Mouse (Mus musculus): ENCODE measurements around the gene Antxrl. TPM values are rescaled to one million over a fixed set of nuclear protein-coding genes. Genes with fewer than 3 reads are reported as not detected.

The Antxrl gene
- polyA plus RNA-seq, 1 experiment from 2014 or later: not detected

DNA sequence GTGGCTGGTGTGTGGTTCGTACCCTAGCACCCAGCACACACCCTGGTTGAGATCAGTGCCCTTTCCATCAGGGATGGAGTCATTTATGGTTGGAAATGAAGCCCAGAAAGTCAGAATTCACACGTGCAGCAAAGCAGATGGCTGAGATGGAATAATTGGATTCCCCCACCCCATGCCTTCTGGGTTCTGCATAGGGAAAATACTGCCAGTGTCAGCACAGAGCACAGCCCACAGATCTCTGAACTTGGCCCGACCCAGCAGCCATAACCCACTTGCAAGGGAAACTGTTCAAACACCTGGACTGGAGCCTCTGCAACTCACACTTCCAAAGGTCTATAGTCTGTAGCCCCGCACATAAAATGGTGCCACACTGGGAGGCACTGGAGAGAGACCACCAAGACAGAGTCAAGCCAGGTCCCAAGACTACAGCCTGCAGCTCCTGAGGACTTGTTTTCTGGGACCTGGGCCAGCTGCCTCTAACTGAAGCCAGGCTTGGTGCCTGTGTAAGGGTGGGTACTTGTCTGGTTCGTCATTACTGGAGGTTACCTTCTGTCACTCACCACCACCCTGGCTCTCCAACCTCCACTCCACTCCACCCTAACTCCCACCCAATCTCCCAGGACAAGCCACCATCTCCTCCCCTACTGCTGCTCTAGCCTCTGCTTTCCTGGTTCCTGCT, 2.3 kb upstream of the Antxrl start:
- Histone ChIP-seq H3K9ac (replicated peaks; ENCODE audit: low read length) (no peak overlapping the region), H3K27ac (replicated peaks; ENCODE audit: low read depth, low read length) (no peak overlapping the region), H3K27me3 (ENCODE audit: control insufficient read depth, insufficient read depth, low read length) (no peaks in the 10 kb centered on the region), H3K4me2 (ENCODE audit: low read depth, low read length) (no peak overlapping the region), H3K36me3 (replicated peaks; ENCODE audit: control insufficient read depth, insufficient read depth, low read depth, low read length) (no peaks in the 10 kb centered on the region), H3K4me3 (ENCODE audit: low read depth, low read length) (no peak overlapping the region), H3K9me3 (replicated peaks; ENCODE audit: control insufficient read depth, low read length) (no peaks in the 10 kb centered on the region), H3K4me1 (ENCODE audit: control insufficient read depth, insufficient read depth, low read length) (no peaks in the 10 kb centered on the region)
- 76% methylated on average over 5 of the region's 5 CpGs for WGBS
- no peak for ATAC-seq (replicated peaks; ENCODE audit: insufficient number of reproducible peaks, low FRiP score, low TSS enrichment, low read depth)
- no peak for DNase-seq (ENCODE audit: low spot score)

DNA sequence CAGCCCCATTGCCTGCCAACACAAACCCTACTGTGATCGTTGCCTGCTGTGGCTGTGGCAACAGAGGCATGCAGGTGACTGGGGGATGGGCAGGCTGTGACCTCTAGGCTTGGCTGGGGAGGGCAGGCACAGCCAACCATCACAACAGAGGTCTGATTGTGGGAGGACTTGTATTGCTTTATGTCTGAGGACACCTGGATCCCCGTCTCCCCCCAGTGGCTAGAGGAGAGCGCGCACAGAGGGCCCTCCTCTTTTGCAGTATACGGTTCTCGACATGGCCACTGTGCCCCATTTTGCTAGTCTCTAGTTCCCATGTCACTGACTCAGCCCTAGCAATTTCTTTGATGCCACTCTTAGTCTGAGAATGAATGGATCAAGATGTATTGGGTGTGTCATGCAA, 19.2 kb downstream of the Antxrl start:
- 60% methylated on average over 6 of the region's 6 CpGs for WGBS
- Histone ChIP-seq H3K9ac (replicated peaks; ENCODE audit: low read length) (no peak overlapping the region), H3K36me3 (replicated peaks; ENCODE audit: control insufficient read depth, insufficient read depth, low read depth, low read length) (no peaks in the 10 kb centered on the region), H3K4me3 (ENCODE audit: low read depth, low read length) (no peak overlapping the region), H3K27me3 (ENCODE audit: control insufficient read depth, insufficient read depth, low read length) (no peaks in the 10 kb centered on the region), H3K4me1 (ENCODE audit: control insufficient read depth, insufficient read depth, low read length) (no peaks in the 10 kb centered on the region), H3K27ac (replicated peaks; ENCODE audit: low read depth, low read length) (no peak overlapping the region), H3K4me2 (ENCODE audit: low read depth, low read length) (no peak overlapping the region), H3K9me3 (replicated peaks; ENCODE audit: control insufficient read depth, low read length) (no peaks in the 10 kb centered on the region)
- no peak for ATAC-seq (replicated peaks; ENCODE audit: insufficient number of reproducible peaks, low FRiP score, low TSS enrichment, low read depth)
- peak; percentile 13 for DNase-seq (ENCODE audit: low spot score)

GRCm38 (mm10) chr14:34075346-34075745, 22.8 kb downstream of the Antxrl start:
- Histone ChIP-seq H3K9ac (replicated peaks; ENCODE audit: low read length) (no peak overlapping the region), H3K36me3 (replicated peaks; ENCODE audit: control insufficient read depth, insufficient read depth, low read depth, low read length) (no peaks in the 10 kb centered on the region), H3K9me3 (replicated peaks; ENCODE audit: control insufficient read depth, low read length) (no peaks in the 10 kb centered on the region), H3K4me3 (ENCODE audit: low read depth, low read length) (no peak overlapping the region), H3K4me1 (ENCODE audit: control insufficient read depth, insufficient read depth, low read length) (no peaks in the 10 kb centered on the region), H3K4me2 (ENCODE audit: low read depth, low read length) (no peak overlapping the region), H3K27me3 (ENCODE audit: control insufficient read depth, insufficient read depth, low read length) (no peaks in the 10 kb centered on the region), H3K27ac (replicated peaks; ENCODE audit: low read depth, low read length) (no peak overlapping the region)
- WGBS: 32% methylated on average over 4 of the region's 4 CpGs
- DNase-seq (ENCODE audit: low spot score) (no peak), ATAC-seq (replicated peaks; ENCODE audit: insufficient number of reproducible peaks, low FRiP score, low TSS enrichment, low read depth) (no peak)

DNA sequence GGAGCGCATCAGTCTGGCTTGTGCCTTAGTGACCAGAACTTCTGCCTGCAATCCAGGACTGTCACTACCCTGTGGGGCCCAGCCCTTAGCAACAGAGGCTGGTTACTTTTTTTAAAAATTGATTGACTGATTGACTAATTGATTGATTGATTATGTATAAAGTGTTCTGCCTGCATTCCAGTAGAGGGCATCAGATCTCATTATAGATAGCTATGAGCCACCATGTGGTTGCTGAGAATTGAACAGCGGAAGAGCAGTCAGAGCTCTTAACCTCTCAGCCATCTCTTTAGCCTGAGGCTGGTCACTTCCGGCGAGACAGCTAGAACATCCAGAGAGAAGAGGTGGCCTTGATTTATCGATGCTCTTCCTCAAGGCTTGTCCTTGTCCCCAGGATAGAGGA, 24.7 kb downstream of the Antxrl start:
- ATAC-seq (replicated peaks; ENCODE audit: insufficient number of reproducible peaks, low FRiP score, low TSS enrichment, low read depth) (no peak), DNase-seq (ENCODE audit: low spot score) (no peak)
- Histone ChIP-seq H3K27ac (replicated peaks; ENCODE audit: low read depth, low read length) (no peak overlapping the region), H3K9me3 (replicated peaks; ENCODE audit: control insufficient read depth, low read length) (no peaks in the 10 kb centered on the region), H3K4me2 (ENCODE audit: low read depth, low read length) (no peak overlapping the region), H3K27me3 (ENCODE audit: control insufficient read depth, insufficient read depth, low read length) (no peaks in the 10 kb centered on the region), H3K4me3 (ENCODE audit: low read depth, low read length) (no peak overlapping the region), H3K4me1 (ENCODE audit: control insufficient read depth, insufficient read depth, low read length) (no peaks in the 10 kb centered on the region), H3K9ac (replicated peaks; ENCODE audit: low read length) (no peak overlapping the region), H3K36me3 (replicated peaks; ENCODE audit: control insufficient read depth, insufficient read depth, low read depth, low read length) (no peaks in the 10 kb centered on the region)
- WGBS: 63% methylated on average over 5 of the region's 5 CpGs

GRCm38 (mm10) chr14:34078293-34078692, 25.8 kb downstream of the Antxrl start:
- Histone ChIP-seq H3K27ac (replicated peaks; ENCODE audit: low read depth, low read length) (no peak overlapping the region), H3K27me3 (ENCODE audit: control insufficient read depth, insufficient read depth, low read length) (no peaks in the 10 kb centered on the region), H3K36me3 (replicated peaks; ENCODE audit: control insufficient read depth, insufficient read depth, low read depth, low read length) (no peaks in the 10 kb centered on the region), H3K4me3 (ENCODE audit: low read depth, low read length) (no peak overlapping the region), H3K4me2 (ENCODE audit: low read depth, low read length) (no peak overlapping the region), H3K4me1 (ENCODE audit: control insufficient read depth, insufficient read depth, low read length) (no peaks in the 10 kb centered on the region), H3K9me3 (replicated peaks; ENCODE audit: control insufficient read depth, low read length) (no peaks in the 10 kb centered on the region), H3K9ac (replicated peaks; ENCODE audit: low read length) (no peak overlapping the region)
- DNase-seq (ENCODE audit: low spot score): no peak
- no peak for ATAC-seq (replicated peaks; ENCODE audit: insufficient number of reproducible peaks, low FRiP score, low TSS enrichment, low read depth)
- 74% methylated on average over 4 of the region's 4 CpGs for WGBS

GRCm38 (mm10) chr14:34080321-34080997, 28.0 kb downstream of the Antxrl start:
- Histone ChIP-seq H3K36me3 (replicated peaks; ENCODE audit: control insufficient read depth, insufficient read depth, low read depth, low read length) (no peaks in the 10 kb centered on the region), H3K27ac (replicated peaks; ENCODE audit: low read depth, low read length) (no peak overlapping the region), H3K9me3 (replicated peaks; ENCODE audit: control insufficient read depth, low read length) (no peaks in the 10 kb centered on the region), H3K4me2 (ENCODE audit: low read depth, low read length) (no peak overlapping the region), H3K9ac (replicated peaks; ENCODE audit: low read length) (no peak overlapping the region), H3K27me3 (ENCODE audit: control insufficient read depth, insufficient read depth, low read length) (no peaks in the 10 kb centered on the region), H3K4me3 (ENCODE audit: low read depth, low read length) (no peak overlapping the region), H3K4me1 (ENCODE audit: control insufficient read depth, insufficient read depth, low read length) (no peaks in the 10 kb centered on the region)
- DNase-seq (ENCODE audit: low spot score) (peak; percentile 93), ATAC-seq (replicated peaks; ENCODE audit: insufficient number of reproducible peaks, low FRiP score, low TSS enrichment, low read depth) (peak; percentile 76; the same call in 1 of the 2 replicates)
- WGBS: 12% methylated on average over 11 of the region's 11 CpGs

GRCm38 (mm10) chr14:34085731-34086130, 33.2 kb downstream of the Antxrl start, which contains the start of gene Anxa8:
Gene Anxa8, plus strand, starts transcription at chr14:34085981.
- Histone ChIP-seq H3K9me3 (replicated peaks; ENCODE audit: control insufficient read depth, low read length) (no peaks in the 10 kb centered on the region), H3K27ac (replicated peaks; ENCODE audit: low read depth, low read length) (no peak within 1 kb of the TSS), H3K4me3 (ENCODE audit: low read depth, low read length) (no peak within 1 kb of the TSS), H3K27me3 (ENCODE audit: control insufficient read depth, insufficient read depth, low read length) (no peaks in the 10 kb centered on the region), H3K9ac (replicated peaks; ENCODE audit: low read length) (no peak within 1 kb of the TSS), H3K36me3 (replicated peaks; ENCODE audit: control insufficient read depth, insufficient read depth, low read depth, low read length) (no peaks in the 10 kb centered on the region), H3K4me1 (ENCODE audit: control insufficient read depth, insufficient read depth, low read length) (no peaks in the 10 kb centered on the region), H3K4me2 (ENCODE audit: low read depth, low read length) (no peak within 1 kb of the TSS)
- ATAC-seq (replicated peaks; ENCODE audit: insufficient number of reproducible peaks, low FRiP score, low TSS enrichment, low read depth): no peak
- 65% methylated on average over 4 of the region's 4 CpGs for WGBS
- no peak for DNase-seq (ENCODE audit: low spot score)

GRCm38 (mm10) chr14:34086806-34087205, 34.3 kb downstream of the Antxrl start:
- no peaks in the 10 kb centered on the region for H3K27me3 ChIP-seq (ENCODE audit: control insufficient read depth, insufficient read depth, low read length)
- H3K9me3 ChIP-seq (replicated peaks; ENCODE audit: control insufficient read depth, low read length): no peaks in the 10 kb centered on the region
- DNase-seq (ENCODE audit: low spot score) (no peak), ATAC-seq (replicated peaks; ENCODE audit: insufficient number of reproducible peaks, low FRiP score, low TSS enrichment, low read depth) (no peak)
- H3K36me3 ChIP-seq (replicated peaks; ENCODE audit: control insufficient read depth, insufficient read depth, low read depth, low read length): no peaks in the 10 kb centered on the region
- H3K27ac ChIP-seq (replicated peaks; ENCODE audit: low read depth, low read length): no peak overlapping the region
- H3K4me3 ChIP-seq (ENCODE audit: low read depth, low read length): no peak overlapping the region
- H3K4me2 ChIP-seq (ENCODE audit: low read depth, low read length): no peak overlapping the region
- WGBS: 56% methylated on average over 4 of the region's 4 CpGs
- H3K4me1 ChIP-seq (ENCODE audit: control insufficient read depth, insufficient read depth, low read length): no peaks in the 10 kb centered on the region
- no peak overlapping the region for H3K9ac ChIP-seq (replicated peaks; ENCODE audit: low read length)
